Mouse (Mus musculus): ENCODE results near the gene Tmem260. TPM values are rescaled to one million over a fixed set of nuclear protein-coding genes. Genes with fewer than 3 reads are reported as not detected.

Tmem260 gene
- total RNA-seq, 2 experiments from 2014 or later, result 28.7 to 31.0 TPM

- no peak for DNase-seq (ENCODE audit: low spot score in 2 of 2)
These were observed 30.4 kb downstream of the Tmem260 start for GRCm38 (mm10) chr14:48476278-48476677.

GRCm38 (mm10) chr14:48481591-48481990 lies 35.7 kb downstream of the Tmem260 start:
- no peak for DNase-seq (ENCODE audit: low spot score in 2 of 2)

GRCm38 (mm10) chr14:48482762-48483161 lies 36.8 kb downstream of the Tmem260 start:
- no peak for DNase-seq (ENCODE audit: low spot score in 2 of 2)

GRCm38 (mm10) chr14:48493896-48494295 lies 48.0 kb downstream of the Tmem260 start:
- DNase-seq (ENCODE audit: low spot score in 2 of 2), result no peak

- no peak for DNase-seq (ENCODE audit: low spot score in 2 of 2)
These were observed 56.6 kb downstream of the Tmem260 start for GRCm38 (mm10) chr14:48502573-48502972.

- no peak for DNase-seq (ENCODE audit: low spot score in 2 of 2)
These were observed 58.0 kb downstream of the Tmem260 start for GRCm38 (mm10) chr14:48503691-48504565.

GRCm38 (mm10) chr14:48504566-48504950 lies 58.6 kb downstream of the Tmem260 start:
- no peak for DNase-seq (ENCODE audit: low spot score in 2 of 2)

- no peak for DNase-seq (ENCODE audit: low spot score in 2 of 2)
These were observed 59.7 kb downstream of the Tmem260 start for GRCm38 (mm10) chr14:48505606-48506005.

GRCm38 (mm10) chr14:48507376-48507775 lies 61.5 kb downstream of the Tmem260 start:
- DNase-seq (ENCODE audit: low spot score in 2 of 2), result no peak

GRCm38 (mm10) chr14:48509131-48509530 lies 63.2 kb downstream of the Tmem260 start:
- no peak for DNase-seq (ENCODE audit: low spot score in 2 of 2)

GRCm38 (mm10) chr14:48513098-48513823 lies 67.3 kb downstream of the Tmem260 start:
- no peak for DNase-seq (ENCODE audit: low spot score in 2 of 2)

- DNase-seq (ENCODE audit: low spot score in 2 of 2), result no peak
These were observed 68.0 kb downstream of the Tmem260 start for GRCm38 (mm10) chr14:48513824-48514493.

- DNase-seq (ENCODE audit: low spot score in 2 of 2), result no peak
These were observed 68.7 kb downstream of the Tmem260 start for GRCm38 (mm10) chr14:48514620-48515019.

- DNase-seq (ENCODE audit: low spot score in 2 of 2), result no peak
These were observed 69.6 kb downstream of the Tmem260 start for GRCm38 (mm10) chr14:48515538-48515937.

- no peak for DNase-seq (ENCODE audit: low spot score in 2 of 2)
These were observed 77.4 kb downstream of the Tmem260 start for GRCm38 (mm10) chr14:48523361-48523760.

GRCm38 (mm10) chr14:48524135-48524534 lies 78.2 kb downstream of the Tmem260 start:
- no peak for DNase-seq (ENCODE audit: low spot score in 2 of 2)

- DNase-seq (ENCODE audit: low spot score in 2 of 2), result no peak
These were observed 79.1 kb downstream of the Tmem260 start for GRCm38 (mm10) chr14:48525055-48525454.

GRCm38 (mm10) chr14:48530629-48531028 lies 84.7 kb downstream of the Tmem260 start:
- no peak for DNase-seq (ENCODE audit: low spot score in 2 of 2)

- DNase-seq (ENCODE audit: low spot score in 2 of 2), result no peak
These were observed 92.2 kb downstream of the Tmem260 start for GRCm38 (mm10) chr14:48537795-48538766.

- DNase-seq (ENCODE audit: low spot score in 2 of 2), result no peak
These were observed 99.2 kb downstream of the Tmem260 start for GRCm38 (mm10) chr14:48545166-48545565.

- DNase-seq (ENCODE audit: low spot score in 2 of 2), result no peak
These were observed 100.1 kb downstream of the Tmem260 start for GRCm38 (mm10) chr14:48546009-48546408.

Measured in adrenal gland, postnatal 4 days (tissue).